Mouse (Mus musculus): ENCODE measurements at regions not wholly inside any gene's neighbourhood (a gene's known extent, or its start where the extent isn't known, plus 50 kb on each side); places are given as distances from the start of the nearest gene placed in this dataset.
"Not testable (repeated sequence)": the region's sequence is repeated elsewhere in the genome, so short reads cannot be mapped to it uniquely, and the experiment has no call there.

GRCm38 (mm10) chr16:46811835-46812234, 313.5 kb upstream of the Nectin3 start:
- not testable (repeated sequence) for DNase-seq (ENCODE audit: low spot score)

GRCm38 (mm10) chr16:46807476-46807875, 309.2 kb upstream of the Nectin3 start:
- no peak for DNase-seq (ENCODE audit: low spot score)

DNA sequence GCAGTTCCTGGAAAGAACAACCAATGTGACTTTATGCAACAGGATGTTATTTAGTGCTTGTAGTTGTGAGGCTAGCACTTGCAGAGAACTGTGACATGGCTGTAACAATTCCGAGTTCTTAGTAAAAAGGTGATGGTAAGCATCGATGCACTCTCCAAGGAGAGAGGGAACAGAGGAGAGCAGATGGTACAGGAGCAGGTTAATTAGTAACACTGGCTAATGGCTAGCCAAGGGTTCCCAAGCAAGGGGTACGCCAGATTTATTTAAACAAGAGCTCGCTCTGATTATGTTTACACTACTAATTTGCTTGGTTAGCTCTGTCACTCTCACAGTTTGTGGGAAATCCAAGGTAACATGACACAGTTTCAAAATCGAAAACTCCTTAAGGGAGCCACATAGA, 278.0 kb upstream of the Nectin3 start:
- DNase-seq (ENCODE audit: low spot score) = no peak

GRCm38 (mm10) chr16:46769383-46769782, 271.1 kb upstream of the Nectin3 start:
- DNase-seq (ENCODE audit: low spot score) = no peak

- no peak for DNase-seq (ENCODE audit: low spot score)
Measured at GRCm38 (mm10) chr16:46768376-46768775, 270.1 kb upstream of the Nectin3 start.

DNA sequence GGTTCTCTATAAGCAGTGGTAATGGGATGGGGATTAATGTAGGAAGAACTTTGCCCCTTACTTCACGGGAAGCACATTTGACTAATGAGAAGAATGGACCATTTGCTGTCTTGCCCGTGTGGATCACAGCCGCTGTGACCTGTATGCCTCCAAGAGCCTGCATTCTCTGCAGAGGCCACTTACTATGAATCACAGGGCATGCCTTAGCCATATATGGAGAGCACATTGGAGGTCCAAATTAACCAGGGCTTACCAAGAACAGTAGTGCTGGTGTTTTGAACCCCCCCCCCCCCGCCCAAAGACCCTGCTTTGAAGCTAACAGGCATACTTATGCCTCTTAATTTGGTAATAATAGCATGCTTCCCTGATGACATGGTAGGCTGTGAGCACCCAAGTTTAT, 236.8 kb upstream of the Nectin3 start:
- no peak for DNase-seq (ENCODE audit: low spot score)

DNA sequence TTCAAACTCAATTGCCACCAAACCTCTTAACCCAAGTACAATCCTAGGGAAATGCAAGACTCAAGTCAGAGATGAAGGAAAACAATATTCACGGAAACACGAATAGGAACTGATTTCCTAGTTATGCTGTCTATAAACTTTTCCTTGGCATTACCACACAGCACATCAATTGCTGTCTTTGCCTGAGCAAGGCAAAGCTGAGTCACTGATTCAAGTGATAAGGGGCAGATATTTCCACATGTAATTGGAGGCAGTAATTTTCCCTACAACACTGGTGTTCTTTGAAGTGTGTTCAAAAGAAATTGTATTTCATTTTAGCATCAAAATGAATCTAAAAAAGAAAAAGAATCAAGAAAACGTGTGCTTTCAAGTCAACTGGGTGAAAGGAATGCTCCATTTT, 230.1 kb upstream of the Nectin3 start:
- no peak for DNase-seq (ENCODE audit: low spot score)

DNA sequence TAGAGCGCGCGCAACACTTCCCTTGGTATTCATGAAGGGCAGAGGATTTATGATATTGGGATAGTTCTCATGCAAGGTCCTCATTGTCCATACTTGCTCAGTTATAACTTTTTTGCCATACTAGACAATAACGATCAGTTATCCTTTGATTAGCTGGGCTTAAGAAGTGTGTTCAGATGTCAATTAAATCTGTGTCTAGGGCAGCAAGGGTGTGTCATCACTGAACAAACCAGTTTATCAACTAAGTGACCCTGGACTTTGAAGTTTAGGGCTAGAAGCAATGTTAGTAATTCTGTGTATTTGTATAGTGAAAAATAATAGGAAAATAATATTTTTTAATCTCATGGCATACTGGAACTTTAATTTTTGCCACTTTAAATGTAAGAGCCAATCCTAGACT, 225.3 kb upstream of the Nectin3 start:
- no peak for DNase-seq (ENCODE audit: low spot score)

DNA sequence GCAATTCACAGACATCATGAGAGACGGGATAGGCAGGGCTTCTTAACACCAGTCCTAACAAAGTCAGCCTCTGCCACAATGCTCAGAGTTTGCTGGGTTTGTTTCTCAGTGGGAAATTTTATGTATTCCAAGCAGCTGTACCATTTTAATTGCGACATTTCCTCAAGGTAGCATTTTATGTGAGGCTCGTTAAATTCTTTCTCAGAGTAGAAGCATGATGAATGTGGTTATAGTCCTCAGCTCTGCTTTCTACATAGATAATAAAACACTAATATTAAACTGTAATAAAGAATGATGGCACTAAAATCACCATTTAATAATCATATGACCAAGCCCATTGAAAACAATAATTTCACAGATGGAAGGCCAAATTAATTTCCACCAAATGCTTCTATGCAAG, 181.5 kb upstream of the Nectin3 start:
- DNase-seq (ENCODE audit: low spot score) = no peak

- DNase-seq (ENCODE audit: low spot score) = no peak
Measured at GRCm38 (mm10) chr16:46669590-46669989, 171.3 kb upstream of the Nectin3 start.

- no peak for DNase-seq (ENCODE audit: low spot score)
Measured at GRCm38 (mm10) chr16:46665566-46665965, 167.2 kb upstream of the Nectin3 start.

DNA sequence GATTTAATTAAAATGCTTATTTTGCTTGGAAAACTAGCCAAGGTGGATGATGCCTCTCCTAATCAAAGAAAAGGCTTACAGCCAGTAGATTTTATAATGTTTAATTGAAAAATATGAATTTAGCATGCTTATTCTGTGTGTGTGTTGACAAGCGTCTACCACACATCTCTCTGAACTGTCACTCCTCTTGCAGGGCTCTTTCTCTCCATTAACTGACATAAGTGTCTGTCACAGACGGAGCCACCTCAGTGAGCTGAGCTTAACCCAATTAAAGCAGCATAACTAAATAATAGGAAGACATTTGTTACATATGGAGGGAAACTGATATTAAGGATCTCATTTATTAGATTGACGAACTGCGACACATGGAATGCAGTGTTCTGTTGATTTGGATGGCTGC, 164.7 kb upstream of the Nectin3 start:
- DNase-seq (ENCODE audit: low spot score) = no peak

DNA sequence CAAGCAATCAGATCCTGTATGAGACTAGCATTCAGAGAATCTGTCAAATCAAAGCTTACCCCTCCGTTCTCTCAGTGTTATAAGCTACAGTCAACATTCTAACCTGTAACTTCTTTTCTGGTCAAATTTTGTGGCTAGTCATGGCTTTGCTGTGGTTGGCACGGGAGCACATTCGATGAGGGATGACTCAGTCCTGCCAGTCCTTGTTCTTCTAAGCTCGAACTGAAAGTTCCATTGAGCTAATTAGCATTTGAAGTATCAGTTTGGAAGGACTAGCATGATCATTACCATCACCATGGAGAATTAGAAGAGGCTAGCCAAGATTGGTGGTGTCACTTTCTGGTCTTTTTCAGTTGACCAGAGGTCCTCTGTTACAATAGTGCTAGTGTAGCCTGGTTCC, 156.7 kb upstream of the Nectin3 start:
- no peak for DNase-seq (ENCODE audit: low spot score)

DNA sequence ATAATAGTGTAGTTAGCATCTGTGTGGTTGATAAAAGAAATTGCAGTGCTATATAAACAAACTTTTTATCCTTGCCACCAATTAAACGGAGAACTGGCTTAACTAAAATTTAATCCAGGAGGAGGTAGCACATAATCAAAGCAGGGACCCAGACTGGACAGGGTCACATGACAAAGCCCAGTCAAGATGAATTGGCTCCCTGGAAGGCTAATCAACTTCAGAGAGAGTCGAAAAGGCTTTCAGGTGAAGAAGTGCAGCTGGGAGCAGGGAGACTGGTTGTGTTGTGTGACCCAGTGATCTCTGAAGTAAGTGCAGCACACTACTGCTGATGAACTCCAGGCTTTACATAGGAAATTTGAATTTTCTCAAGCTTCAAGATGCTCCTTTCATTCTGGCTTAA, 127.5 kb upstream of the Nectin3 start:
- DNase-seq (ENCODE audit: low spot score) = no peak

DNA sequence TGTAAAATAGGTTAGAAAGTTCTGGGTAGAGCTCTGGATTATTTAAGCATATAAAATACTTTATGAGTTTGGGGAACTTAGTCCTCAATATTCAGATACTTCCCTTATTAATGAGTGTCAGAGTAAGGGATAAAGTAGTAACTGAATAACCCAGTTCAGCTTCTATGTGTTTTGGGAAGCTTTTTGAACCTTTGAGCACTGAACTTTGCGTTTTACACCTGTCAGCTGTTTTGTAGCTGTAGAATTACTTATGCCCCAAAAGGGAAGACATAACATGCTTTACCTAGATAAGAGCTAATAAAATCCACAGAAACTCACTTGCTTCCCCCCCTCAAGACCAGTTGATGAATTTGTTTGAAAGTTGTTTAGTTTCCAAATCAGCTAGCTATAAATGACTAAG, 124.9 kb upstream of the Nectin3 start:
- DNase-seq (ENCODE audit: low spot score) = no peak

DNA sequence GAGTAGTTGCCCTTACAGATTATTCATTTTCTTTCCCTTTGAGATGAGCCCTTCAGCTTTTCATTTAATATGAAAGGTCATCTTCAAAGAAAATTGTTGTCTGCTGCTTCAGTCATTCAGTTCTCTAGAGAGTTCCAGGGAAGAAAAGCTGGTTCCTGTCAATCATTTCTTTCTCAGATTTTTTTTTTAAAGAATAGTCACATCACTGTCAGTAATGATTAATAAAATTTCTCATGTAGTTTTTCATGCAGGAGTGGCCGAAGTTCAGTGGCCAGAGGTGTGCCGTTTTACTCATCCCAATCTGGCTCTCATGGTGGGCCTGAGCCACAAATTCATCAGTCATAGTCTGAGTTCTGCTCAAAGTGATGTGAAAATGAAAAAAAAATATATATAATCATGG, 121.5 kb upstream of the Nectin3 start:
- DNase-seq (ENCODE audit: low spot score) = no peak

DNA sequence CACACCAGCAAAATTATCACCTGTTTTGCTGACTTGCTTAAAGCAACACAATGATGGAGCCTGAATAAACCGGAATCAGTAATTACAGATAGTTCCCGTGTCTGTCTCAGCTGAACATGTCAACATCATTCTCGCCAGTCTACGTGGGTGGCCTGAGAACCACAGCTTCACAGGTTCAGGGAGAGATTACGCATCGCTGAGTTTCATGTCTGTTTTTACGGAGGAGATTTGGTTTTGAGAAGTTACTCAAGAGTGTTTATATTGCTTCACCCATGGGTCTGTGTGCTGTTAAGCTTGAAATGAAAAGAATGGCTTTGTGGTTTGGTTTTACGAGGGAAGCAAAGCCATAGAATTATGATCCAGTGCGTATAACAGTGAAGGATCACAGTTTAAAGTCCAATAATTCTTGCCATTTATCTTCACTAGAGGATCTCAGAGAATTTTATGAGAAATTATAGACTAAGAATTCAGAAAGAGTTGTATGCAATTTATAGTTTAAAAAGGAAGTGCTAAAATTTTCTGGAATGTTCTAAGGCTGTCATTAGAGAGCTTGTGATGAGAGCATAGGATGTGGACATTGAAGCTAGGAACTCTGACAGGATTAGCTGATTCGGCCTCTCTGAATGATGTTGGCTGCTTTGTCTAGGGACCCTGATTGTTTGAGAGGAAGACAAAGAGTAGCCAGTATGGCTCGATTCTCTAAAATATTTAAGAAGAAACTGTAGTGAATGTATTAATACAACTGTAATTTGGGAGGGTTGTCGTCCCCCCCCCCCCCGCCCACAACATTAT, 119.4 kb upstream of the Nectin3 start:
- DNase-seq (ENCODE audit: low spot score) = no peak

DNA sequence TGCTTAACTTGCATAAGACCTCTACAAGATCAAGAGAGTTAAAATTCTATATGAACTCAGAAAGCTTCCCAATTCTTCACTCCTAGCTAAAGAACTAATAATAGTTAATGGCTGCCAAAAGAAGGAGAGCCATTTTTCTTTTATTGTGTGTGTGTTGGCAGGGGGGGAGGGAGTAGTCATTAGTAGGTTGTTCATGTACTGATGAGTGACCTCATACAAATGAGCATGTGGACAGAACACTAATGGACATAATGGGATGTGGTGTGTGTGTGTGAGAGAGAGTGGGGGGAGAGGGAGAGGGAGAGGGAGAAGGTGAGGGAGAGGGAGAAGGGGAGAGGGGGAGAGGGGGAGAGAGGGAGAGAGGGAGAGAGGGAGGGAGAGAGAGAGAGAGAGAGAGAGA, 118.3 kb upstream of the Nectin3 start:
- DNase-seq (ENCODE audit: low spot score) = no peak

GRCm38 (mm10) chr16:46613062-46613818, 114.9 kb upstream of the Nectin3 start:
- no peak for DNase-seq (ENCODE audit: low spot score)

- no peak for DNase-seq (ENCODE audit: low spot score)
Measured at GRCm38 (mm10) chr16:46605879-46606203, 107.5 kb upstream of the Nectin3 start.

DNA sequence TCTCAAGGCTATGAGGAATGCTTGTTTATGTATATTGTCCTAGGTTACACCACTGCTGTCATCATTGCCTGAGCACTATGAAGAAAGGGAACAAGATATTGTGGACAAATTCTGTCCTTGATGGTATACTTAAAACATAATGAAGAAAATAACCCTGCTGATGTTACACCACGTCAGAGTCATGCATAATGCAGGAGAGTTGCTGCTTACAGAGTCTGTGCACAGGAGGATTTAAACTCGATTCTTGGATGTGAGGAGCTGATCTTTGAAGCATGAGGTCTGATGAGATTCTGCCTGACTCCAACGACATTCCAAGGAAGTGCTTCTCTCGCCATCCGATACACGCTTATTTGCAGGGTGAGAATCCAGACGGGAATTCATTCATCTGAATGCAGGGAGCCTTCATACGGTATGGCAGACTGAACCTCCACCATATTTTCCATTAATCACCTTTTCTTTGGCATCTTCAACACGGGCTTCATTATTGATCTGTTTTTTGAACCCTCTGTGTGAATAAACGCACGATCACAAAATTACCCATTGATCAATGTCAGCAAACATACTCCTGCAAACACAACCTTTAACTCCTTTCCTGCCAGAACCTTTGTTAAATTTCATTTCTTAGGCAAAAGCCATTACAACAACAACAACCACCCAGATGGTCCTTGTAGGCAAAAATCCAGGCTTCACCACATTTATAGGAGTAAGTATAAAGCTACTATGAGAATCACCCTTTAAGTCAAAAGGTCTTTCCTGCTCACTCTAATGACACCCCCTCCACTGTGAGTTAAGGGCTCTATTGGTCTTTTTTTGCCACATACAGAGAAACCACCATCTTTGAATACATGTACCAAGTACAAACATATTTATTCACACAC, 106.9 kb upstream of the Nectin3 start:
- no peak for DNase-seq (ENCODE audit: low spot score)

- no peak for DNase-seq (ENCODE audit: low spot score)
Measured at GRCm38 (mm10) chr16:46592618-46593253, 94.4 kb upstream of the Nectin3 start.
